Mouse (Mus musculus) embryonic facial prominence, embryonic 10.5 days (tissue): ENCODE measurements around the gene Ar. TPM values are rescaled to one million over a fixed set of nuclear protein-coding genes. Genes with fewer than 3 reads are reported as not detected.

Experiments used
- DNase-seq: peaks from one replicate; pipeline ENCODE4 v3.0.0-alpha.2; 2017; ENCODE audit warnings: low spot score
- H3K27ac ChIP-seq: fragments of 300-500 bp; sonication (generic); replicated peaks from 2 replicates; pipeline ENCODE4 v1.5.1; 2016; ENCODE audit warnings: mild to moderate bottlenecking
- H3K27me3 ChIP-seq: fragments of 300-500 bp; sonication (generic); replicated peaks from 2 replicates; pipeline ENCODE4 v1.6.1; 2016; ENCODE audit warnings: low read depth, mild to moderate bottlenecking; ENCODE audit not compliant: poor library complexity, severe bottlenecking
- H3K36me3 ChIP-seq: fragments of 300-500 bp; sonication (generic); replicated peaks from 2 replicates; pipeline ENCODE4 v1.6.1; 2016; ENCODE audit warnings: mild to moderate bottlenecking, moderate library complexity
- H3K4me1 ChIP-seq: fragments of 300-500 bp; sonication (generic); 2 replicates; pipeline ENCODE4 v1.6.1; 2016
- H3K4me3 ChIP-seq: fragments of 300-500 bp; sonication (generic); 2 replicates; pipeline ENCODE4 v1.5.1; 2016; ENCODE audit warnings: mild to moderate bottlenecking, moderate library complexity
- H3K9me3 ChIP-seq: fragments of 300-500 bp; sonication (generic); 2 replicates; pipeline ENCODE4 v1.6.1; 2016; ENCODE audit warnings: mild to moderate bottlenecking
- WGBS: fragments of 180-500 bp; shearing (Covaris S2); methylation state at CpG from one replicate; pipeline ENCODE4 v1.1.7; 2016; 5-methylcytosine and 5-hydroxymethylcytosine counted together
- polyA plus RNA-seq: library from polyadenylated mRNA; unstranded; fragments of >200 nt; fragmentation: Nextera tagmentation; extraction: Ambion mirVana; gene quantifications from 2 replicates; pipeline ENCODE4 v1.2.1, GENCODE M21; 2016

Gene Ar
- polyA plus RNA-seq, 1 experiment from 2014 or later, result 0.05 TPM

- H3K4me1 ChIP-seq, result no peaks in the 10 kb centered on the region
- H3K4me3 ChIP-seq, result no peak overlapping the region
- no peak for DNase-seq
- no peak overlapping the region for H3K27ac ChIP-seq
- H3K27me3 ChIP-seq, result no peaks in the 10 kb centered on the region
- H3K9me3 ChIP-seq, result no peaks in the 10 kb centered on the region
- no peaks in the 10 kb centered on the region for H3K36me3 ChIP-seq
These were observed 122.8 kb downstream of the Ar start for GRCm38 (mm10) chrX:98271361-98271760.

GRCm38 (mm10) chrX:98291763-98292162 is 143.2 kb downstream of the Ar start:
- Histone ChIP-seq H3K4me3 (no peak overlapping the region), H3K4me1 (no peaks in the 10 kb centered on the region), H3K36me3 (no peaks in the 10 kb centered on the region), H3K27me3 (peaks cover 4% of the 10 kb centered on the region; the same call in 1 of the 2 replicates), H3K9me3 (no peaks in the 10 kb centered on the region), H3K27ac (no peak overlapping the region)
- no peak for DNase-seq
- WGBS, result 72% methylated on average over 1 of the region's 1 CpGs

- Histone ChIP-seq H3K9me3 (no peaks in the 10 kb centered on the region), H3K4me3 (no peak overlapping the region), H3K27ac (no peak overlapping the region), H3K36me3 (no peaks in the 10 kb centered on the region), H3K4me1 (no peaks in the 10 kb centered on the region), H3K27me3 (peaks cover 17% of the 10 kb centered on the region)
- 60% methylated on average over 4 of the region's 4 CpGs for WGBS
- no peak for DNase-seq
These were observed 152.1 kb downstream of the Ar start for GRCm38 (mm10) chrX:98300685-98301084.

GRCm38 (mm10) chrX:98301924-98302323 is 153.4 kb downstream of the Ar start:
- Histone ChIP-seq H3K4me3 (no peak overlapping the region), H3K4me1 (no peaks in the 10 kb centered on the region), H3K36me3 (no peaks in the 10 kb centered on the region), H3K27me3 (peaks cover 11% of the 10 kb centered on the region), H3K9me3 (no peaks in the 10 kb centered on the region), H3K27ac (no peak overlapping the region)
- 76% methylated on average over 2 of the region's 2 CpGs for WGBS
- no peak for DNase-seq

- Histone ChIP-seq H3K9me3 (no peaks in the 10 kb centered on the region), H3K27me3 (peaks cover 75% of the 10 kb centered on the region), H3K4me3 (no peak overlapping the region), H3K36me3 (no peaks in the 10 kb centered on the region), H3K27ac (no peak overlapping the region), H3K4me1 (no peaks in the 10 kb centered on the region)
- no peak for DNase-seq
- 94% methylated on average over 3 of the region's 3 CpGs for WGBS
These were observed 167.4 kb downstream of the Ar start for GRCm38 (mm10) chrX:98315961-98316360.

- Histone ChIP-seq H3K36me3 (no peaks in the 10 kb centered on the region), H3K27me3 (peaks cover 73% of the 10 kb centered on the region), H3K27ac (no peak overlapping the region), H3K4me3 (no peak overlapping the region), H3K9me3 (no peaks in the 10 kb centered on the region), H3K4me1 (no peaks in the 10 kb centered on the region)
- DNase-seq, result no peak
These were observed 168.9 kb downstream of the Ar start for GRCm38 (mm10) chrX:98317483-98317882.

GRCm38 (mm10) chrX:98323105-98323504 is 174.5 kb downstream of the Ar start:
- no peak for DNase-seq
- H3K9me3 ChIP-seq, result no peaks in the 10 kb centered on the region
- H3K27ac ChIP-seq, result no peak overlapping the region
- no peak overlapping the region for H3K4me3 ChIP-seq
- peaks cover 51% of the 10 kb centered on the region for H3K27me3 ChIP-seq
- H3K36me3 ChIP-seq, result no peaks in the 10 kb centered on the region
- WGBS, result 86% methylated on average over 2 of the region's 2 CpGs
- H3K4me1 ChIP-seq, result no peaks in the 10 kb centered on the region

GRCm38 (mm10) chrX:98347481-98347880 is 198.9 kb downstream of the Ar start:
- Histone ChIP-seq H3K27ac (no peak overlapping the region), H3K4me1 (no peaks in the 10 kb centered on the region), H3K9me3 (no peaks in the 10 kb centered on the region), H3K36me3 (no peaks in the 10 kb centered on the region), H3K27me3 (peaks cover 10% of the 10 kb centered on the region), H3K4me3 (no peak overlapping the region)
- no peak for DNase-seq
- 67% methylated on average over 1 of the region's 1 CpGs for WGBS

GRCm38 (mm10) chrX:98348036-98348435 is 199.5 kb downstream of the Ar start:
- H3K9me3 ChIP-seq, result no peaks in the 10 kb centered on the region
- DNase-seq, result no peak

More at GRCm38 (mm10) chrX:98348036-98348435, 199.5 kb downstream of the Ar start:
- Histone ChIP-seq H3K4me3 (no peak overlapping the region), H3K36me3 (no peaks in the 10 kb centered on the region), H3K4me1 (no peaks in the 10 kb centered on the region), H3K27me3 (peaks cover 14% of the 10 kb centered on the region), H3K27ac (no peak overlapping the region)
- 36% methylated on average over 4 of the region's 4 CpGs for WGBS
